Mouse (Mus musculus) brain, embryonic 14.5 days (tissue): ENCODE results near the gene Zfp800.

ENCODE experiments used
- CTCF ChIP-seq: fragments of 200-500 bp; IDR thresholded peaks from 2 replicates; pipeline ENCODE4 v1.5.1; 2012; ENCODE audit warnings: inconsistent platforms, mild to moderate bottlenecking, moderate library complexity, borderline replicate concordance; ENCODE audit not compliant: insufficient read depth, insufficient read length; ENCODE audit errors: extremely low read depth
- POLR2A ChIP-seq: fragments of 200-500 bp; IDR thresholded peaks from 2 replicates; pipeline ENCODE4 v1.6.1; 2012; ENCODE audit warnings: mild to moderate bottlenecking, inconsistent platforms, borderline replicate concordance; ENCODE audit not compliant: poor library complexity, insufficient read depth, insufficient read length, severe bottlenecking; ENCODE audit errors: extremely low read depth

DNA sequence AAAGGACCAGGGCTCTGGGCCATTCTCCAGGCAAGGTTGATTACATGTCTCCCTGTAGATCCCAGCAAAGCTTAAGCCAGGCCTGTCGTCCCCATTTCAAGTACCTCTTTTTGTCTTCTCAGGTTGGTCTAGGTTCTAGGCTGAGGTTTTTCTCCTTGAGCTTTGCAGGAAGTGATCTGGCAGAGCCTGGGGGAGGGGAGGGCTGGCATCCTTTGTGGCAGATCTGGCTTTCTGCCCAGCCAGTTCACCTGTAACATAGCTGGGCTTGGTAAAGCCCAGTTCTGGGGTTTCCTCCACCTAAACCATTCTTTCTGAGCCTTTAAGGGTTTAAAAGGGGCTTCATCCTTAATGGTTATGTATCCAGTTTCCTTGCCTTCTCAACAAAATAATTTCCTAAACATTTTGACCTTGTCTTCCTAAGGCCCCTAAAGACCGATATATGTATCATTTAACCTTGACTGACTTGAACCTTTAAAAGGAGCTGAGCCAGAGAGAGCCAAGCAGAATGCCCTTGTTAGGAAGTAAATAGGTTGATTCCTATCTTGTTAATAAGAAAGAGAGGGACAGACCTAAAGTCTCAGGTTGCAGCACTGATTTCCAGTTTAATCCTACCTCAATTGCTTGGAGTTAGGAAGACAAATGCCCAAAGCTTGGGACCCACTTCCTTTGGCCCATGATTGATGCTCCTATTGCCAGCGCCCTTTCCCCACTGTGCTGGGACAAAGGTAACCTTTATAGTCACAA, 29.5 kb upstream of the Zfp800 start, which contains the start of gene Fscn3:
- no peak for TF ChIP-seq POLR2A
- no peak for TF ChIP-seq CTCF
